Mouse (Mus musculus) induced T-regulatory cell, adult 2 months (primary cell): Measurements from ENCODE around the gene Gm37419.

Source experiments
- DNase-seq: peaks from one replicate; pipeline ENCODE4 v3.0.0-alpha.2; 2012; ENCODE audit warnings: low read depth

Gm37419 gene

GRCm38 (mm10) chr16:23988466-23989208 lies at the start of gene Gm37419, which contains the start of gene Bcl6:
Gene Gm37419 (plus strand): TSS chr16:23988482.
Gene Bcl6 (minus strand): TSS chr16:23988852.
- peak; percentile 95 for DNase-seq

GRCm38 (mm10) chr16:23944801-23945200 lies 43.5 kb upstream of the Gm37419 start:
- no peak for DNase-seq

GRCm38 (mm10) chr16:23947654-23948053 lies 40.6 kb upstream of the Gm37419 start:
- no peak for DNase-seq

- no peak for DNase-seq
These were observed 36.1 kb upstream of the Gm37419 start for GRCm38 (mm10) chr16:23952101-23952727.

- DNase-seq, result peak; percentile 68
These were observed 34.9 kb upstream of the Gm37419 start for GRCm38 (mm10) chr16:23953189-23953958.

- no peak for DNase-seq
These were observed 34.4 kb upstream of the Gm37419 start for GRCm38 (mm10) chr16:23953959-23954260.

- DNase-seq, result no peak
These were observed 29.3 kb upstream of the Gm37419 start for GRCm38 (mm10) chr16:23958938-23959337.

GRCm38 (mm10) chr16:23962401-23962800 lies 25.9 kb upstream of the Gm37419 start:
- peak; percentile 46 for DNase-seq

GRCm38 (mm10) chr16:23963896-23964668 lies 24.2 kb upstream of the Gm37419 start:
- DNase-seq, result no peak

GRCm38 (mm10) chr16:23964706-23965367 lies 23.4 kb upstream of the Gm37419 start:
- no peak for DNase-seq

- DNase-seq, result no peak
These were observed 22.2 kb upstream of the Gm37419 start for GRCm38 (mm10) chr16:23966066-23966465.

GRCm38 (mm10) chr16:23967301-23967700 lies 21.0 kb upstream of the Gm37419 start:
- DNase-seq, result peak; percentile 60

GRCm38 (mm10) chr16:23968888-23969287 lies 19.4 kb upstream of the Gm37419 start:
- no peak for DNase-seq

- DNase-seq, result no peak
These were observed 18.4 kb upstream of the Gm37419 start for GRCm38 (mm10) chr16:23969919-23970318.

GRCm38 (mm10) chr16:23972126-23972740 lies 16.0 kb upstream of the Gm37419 start:
- DNase-seq, result no peak

GRCm38 (mm10) chr16:23972901-23973300 lies 15.4 kb upstream of the Gm37419 start:
- no peak for DNase-seq

- no peak for DNase-seq
These were observed 14.5 kb upstream of the Gm37419 start for GRCm38 (mm10) chr16:23973635-23974367.

GRCm38 (mm10) chr16:23976196-23976595 lies 12.1 kb upstream of the Gm37419 start:
- no peak for DNase-seq

- DNase-seq, result no peak
These were observed 10.6 kb upstream of the Gm37419 start for GRCm38 (mm10) chr16:23977732-23978131.

GRCm38 (mm10) chr16:23978495-23978894 lies 9.8 kb upstream of the Gm37419 start:
- DNase-seq, result no peak
